Mouse (Mus musculus): ENCODE measurements at regions not wholly inside any gene's neighbourhood (a gene's known extent, or its start where the extent isn't known, plus 50 kb on each side); places are given as distances from the start of the nearest gene placed in this dataset.
A peak's percentile ranks its signal among the peaks of the same experiment; 100 is the strongest.

DNA sequence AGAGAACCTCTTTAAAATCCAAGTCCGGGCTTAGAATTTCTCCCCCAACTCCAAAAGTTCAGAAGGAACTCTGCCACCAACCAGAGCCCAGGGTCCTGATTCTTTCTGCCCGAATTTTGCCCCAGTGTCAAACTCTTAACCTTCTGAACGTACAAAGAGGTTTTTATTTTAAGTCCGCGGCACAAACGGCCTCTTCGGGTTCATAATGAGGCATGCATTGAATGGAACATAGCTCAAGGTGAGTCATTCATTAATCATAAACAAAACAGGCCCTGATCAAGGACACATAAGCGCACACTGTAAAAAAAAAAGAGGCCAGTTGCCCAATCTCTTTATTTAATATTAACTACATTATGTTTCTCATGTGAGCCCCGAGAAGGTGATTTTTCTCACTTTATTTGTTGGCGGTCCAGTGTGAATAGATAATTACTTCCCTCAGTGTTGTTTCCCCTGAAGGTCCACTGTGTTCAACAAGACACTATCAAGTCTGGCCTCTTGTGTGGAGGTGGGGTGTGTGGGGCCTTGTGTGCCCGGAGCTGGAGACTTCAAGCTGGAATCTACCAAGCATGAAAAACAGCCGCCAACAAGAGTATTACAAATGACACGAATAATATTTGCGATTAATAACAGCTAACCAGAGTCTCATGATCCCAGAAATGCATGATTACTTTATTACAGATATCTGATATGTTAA lies 241.1 kb upstream of the Sall1 start:
- Histone ChIP-seq H3K4me3 (ENCODE audit: low read depth, low read length) (no peak overlapping the region), H3K27ac (replicated peaks; ENCODE audit: low read depth, low read length) (no peak overlapping the region), H3K4me1 (ENCODE audit: control insufficient read depth, insufficient read depth, low read length) (no peaks in the 10 kb centered on the region), H3K9me3 (replicated peaks; ENCODE audit: control insufficient read depth, low read length) (no peaks in the 10 kb centered on the region), H3K9ac (replicated peaks; ENCODE audit: low read length) (no peak overlapping the region), H3K4me2 (ENCODE audit: low read depth, low read length) (no peak overlapping the region), H3K27me3 (ENCODE audit: control insufficient read depth, insufficient read depth, low read length) (no peaks in the 10 kb centered on the region), H3K36me3 (replicated peaks; ENCODE audit: control insufficient read depth, insufficient read depth, low read depth, low read length) (no peaks in the 10 kb centered on the region)
- ATAC-seq (replicated peaks; ENCODE audit: insufficient number of reproducible peaks, low FRiP score, low TSS enrichment, low read depth) (no peak), DNase-seq (ENCODE audit: low spot score) (no peak)
- WGBS = 85% methylated on average over 14 of the region's 14 CpGs

DNA sequence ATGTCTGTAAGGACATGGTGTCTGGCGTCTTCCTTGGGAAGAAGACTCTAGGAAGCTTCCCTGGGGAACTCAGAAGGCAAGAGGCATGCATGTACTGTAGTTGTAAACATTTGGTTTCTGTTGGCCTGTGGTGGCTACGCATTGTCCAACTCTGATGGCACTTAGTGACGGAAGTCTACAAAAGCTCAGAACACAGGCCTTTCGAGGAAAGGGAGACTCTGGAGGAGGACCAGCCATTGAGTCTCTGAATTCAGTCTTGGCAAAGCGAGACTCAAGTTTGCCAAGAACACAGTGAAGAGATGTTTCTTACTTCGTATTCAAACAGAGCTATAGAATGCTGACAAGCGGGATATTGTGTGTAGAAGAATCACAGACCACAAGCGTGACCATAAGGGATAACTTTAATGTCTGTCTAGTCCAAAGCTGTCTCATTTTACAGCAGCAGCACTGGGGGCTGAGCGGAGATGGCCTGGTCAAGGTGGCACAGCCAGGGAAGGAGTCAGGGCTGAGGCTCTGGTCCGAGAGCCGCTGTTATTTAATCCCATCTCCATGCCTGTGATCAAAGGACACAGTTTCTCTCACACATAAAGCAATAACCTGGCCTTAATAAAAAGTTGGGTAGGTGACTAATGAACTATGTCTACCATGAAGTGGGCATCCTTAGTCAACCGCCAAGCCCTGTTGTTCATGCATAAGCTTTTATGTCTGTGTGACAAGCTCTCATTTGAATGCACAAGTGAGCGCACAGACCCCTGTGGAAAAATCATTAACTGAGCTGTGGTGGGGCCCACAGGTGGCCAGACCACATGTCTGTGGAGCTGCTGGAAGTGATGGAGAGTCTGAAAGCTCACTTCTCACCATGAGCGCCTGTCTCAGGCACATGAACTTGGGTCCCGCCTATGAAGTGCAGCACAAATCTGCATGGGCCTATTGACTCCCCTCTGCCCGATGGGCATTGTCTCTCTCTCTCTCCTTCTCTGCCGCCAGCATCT lies 239.4 kb upstream of the Sall1 start:
- no peaks in the 10 kb centered on the region for H3K4me1 ChIP-seq (ENCODE audit: control insufficient read depth, insufficient read depth, low read length)
- H3K27ac ChIP-seq (replicated peaks; ENCODE audit: low read depth, low read length) = no peak overlapping the region
- ATAC-seq (replicated peaks; ENCODE audit: insufficient number of reproducible peaks, low FRiP score, low TSS enrichment, low read depth) (no peak), DNase-seq (ENCODE audit: low spot score) (no peak)
- H3K27me3 ChIP-seq (ENCODE audit: control insufficient read depth, insufficient read depth, low read length) = no peaks in the 10 kb centered on the region
- H3K36me3 ChIP-seq (replicated peaks; ENCODE audit: control insufficient read depth, insufficient read depth, low read depth, low read length) = no peaks in the 10 kb centered on the region
- no peak overlapping the region for H3K9ac ChIP-seq (replicated peaks; ENCODE audit: low read length)
- H3K9me3 ChIP-seq (replicated peaks; ENCODE audit: control insufficient read depth, low read length) = no peaks in the 10 kb centered on the region
- WGBS = 90% methylated on average over 17 of the region's 17 CpGs
- H3K4me3 ChIP-seq (ENCODE audit: low read depth, low read length) = no peak overlapping the region
- H3K4me2 ChIP-seq (ENCODE audit: low read depth, low read length) = no peak overlapping the region

DNA sequence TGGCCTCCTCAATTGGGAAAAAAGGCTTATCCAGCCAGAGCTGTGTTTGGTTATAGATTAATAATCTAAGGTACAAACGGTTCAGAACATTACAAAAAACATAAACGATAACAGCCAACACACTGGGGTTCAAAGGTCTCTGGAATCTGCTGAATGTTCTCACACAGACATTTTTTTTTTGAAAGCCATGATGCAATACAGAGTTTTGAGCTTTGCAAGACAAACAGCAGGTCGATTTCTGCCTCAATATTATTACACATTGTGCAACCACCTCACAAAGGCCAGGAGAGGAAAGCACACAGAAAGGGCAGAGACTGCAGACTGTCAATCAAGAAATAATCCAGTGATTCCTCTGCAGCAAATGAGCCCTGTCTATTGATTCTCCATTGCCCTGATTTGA lies 235.9 kb upstream of the Sall1 start:
- H3K4me1 ChIP-seq (ENCODE audit: control insufficient read depth, insufficient read depth, low read length) = no peaks in the 10 kb centered on the region
- no peaks in the 10 kb centered on the region for H3K27me3 ChIP-seq (ENCODE audit: control insufficient read depth, insufficient read depth, low read length)
- no peaks in the 10 kb centered on the region for H3K36me3 ChIP-seq (replicated peaks; ENCODE audit: control insufficient read depth, insufficient read depth, low read depth, low read length)
- no peaks in the 10 kb centered on the region for H3K9me3 ChIP-seq (replicated peaks; ENCODE audit: control insufficient read depth, low read length)
- H3K4me3 ChIP-seq (ENCODE audit: low read depth, low read length) = no peak overlapping the region
- H3K9ac ChIP-seq (replicated peaks; ENCODE audit: low read length) = no peak overlapping the region
- ATAC-seq (replicated peaks; ENCODE audit: insufficient number of reproducible peaks, low FRiP score, low TSS enrichment, low read depth) (no peak), DNase-seq (ENCODE audit: low spot score) (no peak)
- 81% methylated on average over 3 of the region's 3 CpGs for WGBS
- no peak overlapping the region for H3K27ac ChIP-seq (replicated peaks; ENCODE audit: low read depth, low read length)
- H3K4me2 ChIP-seq (ENCODE audit: low read depth, low read length) = no peak overlapping the region

DNA sequence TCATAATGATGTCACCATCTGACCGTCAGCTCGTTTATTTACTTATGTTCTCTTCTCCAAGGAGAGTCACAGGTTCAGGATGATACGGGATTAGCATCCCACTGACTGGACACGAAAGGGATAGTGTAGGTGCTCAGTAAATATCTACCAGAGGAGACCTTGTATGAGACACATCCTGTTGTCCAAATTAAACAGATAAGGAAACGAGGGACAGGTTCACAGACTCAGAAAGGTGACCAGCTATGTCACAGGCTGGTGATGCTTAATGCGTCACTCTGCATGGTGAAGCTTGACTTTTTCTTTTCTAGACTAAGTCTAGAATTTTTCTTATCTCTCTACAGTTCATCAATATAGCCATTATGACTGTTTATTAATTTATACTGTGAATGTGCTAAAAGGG lies 235.2 kb upstream of the Sall1 start:
- Histone ChIP-seq H3K4me1 (ENCODE audit: control insufficient read depth, insufficient read depth, low read length) (no peaks in the 10 kb centered on the region), H3K27ac (replicated peaks; ENCODE audit: low read depth, low read length) (no peak overlapping the region), H3K27me3 (ENCODE audit: control insufficient read depth, insufficient read depth, low read length) (no peaks in the 10 kb centered on the region), H3K4me2 (ENCODE audit: low read depth, low read length) (no peak overlapping the region), H3K4me3 (ENCODE audit: low read depth, low read length) (no peak overlapping the region), H3K9me3 (replicated peaks; ENCODE audit: control insufficient read depth, low read length) (no peaks in the 10 kb centered on the region), H3K36me3 (replicated peaks; ENCODE audit: control insufficient read depth, insufficient read depth, low read depth, low read length) (no peaks in the 10 kb centered on the region), H3K9ac (replicated peaks; ENCODE audit: low read length) (no peak overlapping the region)
- ATAC-seq (replicated peaks; ENCODE audit: insufficient number of reproducible peaks, low FRiP score, low TSS enrichment, low read depth) = no peak
- no peak for DNase-seq (ENCODE audit: low spot score)
- 86% methylated on average over 6 of the region's 6 CpGs for WGBS

DNA sequence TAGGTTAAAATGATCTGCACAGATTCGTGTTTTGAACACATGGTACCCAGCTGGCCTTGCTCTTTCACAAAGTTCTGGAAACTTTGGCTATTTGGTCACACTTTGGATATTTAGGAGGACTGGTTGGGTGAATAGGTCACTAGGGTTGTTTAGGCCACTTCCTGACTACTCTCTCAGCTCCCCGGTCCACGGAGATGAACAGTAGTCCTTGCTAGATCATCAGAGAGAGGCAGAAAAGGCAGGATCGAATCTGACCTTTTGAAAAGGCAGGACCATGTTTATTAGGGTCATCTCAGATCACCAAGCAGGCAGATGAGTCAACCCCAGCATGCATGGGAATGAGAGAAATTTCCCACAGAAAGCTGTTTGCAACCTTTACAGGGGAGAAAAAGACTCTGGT lies 229.3 kb upstream of the Sall1 start:
- Histone ChIP-seq H3K4me2 (ENCODE audit: low read depth, low read length) (no peak overlapping the region), H3K27me3 (ENCODE audit: control insufficient read depth, insufficient read depth, low read length) (peaks cover 3% of the 10 kb centered on the region; the same call in 1 of the 2 replicates), H3K27ac (replicated peaks; ENCODE audit: low read depth, low read length) (no peak overlapping the region), H3K9ac (replicated peaks; ENCODE audit: low read length) (no peak overlapping the region), H3K4me3 (ENCODE audit: low read depth, low read length) (no peak overlapping the region), H3K9me3 (replicated peaks; ENCODE audit: control insufficient read depth, low read length) (no peaks in the 10 kb centered on the region), H3K4me1 (ENCODE audit: control insufficient read depth, insufficient read depth, low read length) (no peaks in the 10 kb centered on the region), H3K36me3 (replicated peaks; ENCODE audit: control insufficient read depth, insufficient read depth, low read depth, low read length) (no peaks in the 10 kb centered on the region)
- ATAC-seq (replicated peaks; ENCODE audit: insufficient number of reproducible peaks, low FRiP score, low TSS enrichment, low read depth) = no peak
- WGBS = 30% methylated on average over 4 of the region's 4 CpGs
- no peak for DNase-seq (ENCODE audit: low spot score)

DNA sequence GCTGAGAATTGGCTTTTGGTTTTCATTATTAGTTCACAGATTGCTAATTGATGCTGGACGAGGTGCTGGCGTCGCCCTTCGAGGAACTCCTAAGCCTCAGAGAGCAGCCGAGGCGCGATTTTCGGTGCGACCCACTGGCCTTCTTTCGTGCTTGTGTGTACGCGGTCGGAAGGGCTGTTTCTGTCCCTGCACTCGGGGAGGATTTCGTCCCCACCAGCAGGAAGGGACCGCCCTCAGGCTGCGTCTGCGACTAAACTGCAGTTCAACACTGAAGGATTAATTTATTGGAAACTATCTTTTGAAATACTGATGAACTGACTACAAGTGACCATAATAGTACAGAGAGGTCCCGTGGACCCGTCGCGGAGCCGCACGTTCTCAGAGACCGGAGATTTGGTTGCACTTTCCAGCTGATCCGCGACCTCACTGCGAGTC lies 228.4 kb upstream of the Sall1 start:
- Histone ChIP-seq H3K9ac (replicated peaks; ENCODE audit: low read length) (peak overlapping the region; percentile 47), H3K4me1 (ENCODE audit: control insufficient read depth, insufficient read depth, low read length) (no peaks in the 10 kb centered on the region), H3K36me3 (replicated peaks; ENCODE audit: control insufficient read depth, insufficient read depth, low read depth, low read length) (no peaks in the 10 kb centered on the region), H3K4me3 (ENCODE audit: low read depth, low read length) (peak overlapping the region; percentile 26), H3K9me3 (replicated peaks; ENCODE audit: control insufficient read depth, low read length) (no peaks in the 10 kb centered on the region), H3K27ac (replicated peaks; ENCODE audit: low read depth, low read length) (no peak overlapping the region), H3K4me2 (ENCODE audit: low read depth, low read length) (peak overlapping the region; percentile 59), H3K27me3 (ENCODE audit: control insufficient read depth, insufficient read depth, low read length) (peaks cover 3% of the 10 kb centered on the region; the same call in 1 of the 2 replicates)
- 1% methylated on average over 28 of the region's 28 CpGs for WGBS
- DNase-seq (ENCODE audit: low spot score) (peak; percentile 53), ATAC-seq (replicated peaks; ENCODE audit: insufficient number of reproducible peaks, low FRiP score, low TSS enrichment, low read depth) (no peak)

DNA sequence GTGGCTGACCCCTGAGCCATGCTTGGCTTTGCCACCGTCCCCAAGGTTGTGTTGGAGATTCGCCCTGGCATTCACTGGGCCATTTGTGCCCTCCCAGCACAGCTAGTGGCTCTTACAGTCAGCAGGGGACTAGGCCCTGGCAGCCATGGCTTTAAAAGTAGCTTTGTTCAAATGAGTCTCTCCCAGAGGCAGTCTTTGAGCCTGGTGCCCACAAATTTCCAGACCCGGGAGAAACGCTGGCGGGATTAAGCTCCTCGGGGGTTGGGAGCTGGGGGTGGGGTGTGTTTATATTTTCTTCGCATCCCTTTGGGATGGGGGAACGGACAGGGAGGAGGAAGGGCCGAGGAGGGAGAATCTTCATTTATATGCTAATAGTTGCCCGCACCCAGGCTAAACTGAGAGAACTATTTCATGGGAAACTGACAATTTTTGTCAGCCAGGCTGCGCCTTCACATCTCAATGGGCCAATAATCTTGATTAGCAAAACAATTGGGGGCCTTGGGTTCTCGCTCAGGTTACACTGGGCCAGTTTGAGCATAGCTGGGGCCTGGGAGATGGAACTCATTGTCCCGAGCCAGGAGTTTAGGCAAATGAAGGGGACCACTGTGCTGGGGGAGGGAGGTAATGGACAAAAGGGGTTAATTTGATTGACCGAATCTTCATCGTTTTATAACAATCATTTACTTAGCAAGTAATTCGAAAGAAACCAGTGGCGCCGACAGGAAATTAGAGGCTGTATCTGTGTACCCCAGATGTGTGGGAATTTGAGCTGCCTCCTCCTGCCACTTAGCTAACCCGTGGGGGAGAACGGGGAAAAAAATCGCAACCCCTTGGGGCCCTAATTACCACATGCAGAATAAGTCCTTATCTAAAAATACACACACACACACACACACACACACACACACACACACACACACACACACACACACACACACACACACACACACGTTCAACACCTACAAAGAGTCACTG lies 227.7 kb upstream of the Sall1 start:
- ATAC-seq (replicated peaks; ENCODE audit: insufficient number of reproducible peaks, low FRiP score, low TSS enrichment, low read depth) (no peak; the same call in 1 of the 2 replicates), DNase-seq (ENCODE audit: low spot score) (peak; percentile 56)
- H3K9me3 ChIP-seq (replicated peaks; ENCODE audit: control insufficient read depth, low read length) = no peaks in the 10 kb centered on the region
- H3K4me1 ChIP-seq (ENCODE audit: control insufficient read depth, insufficient read depth, low read length) = no peaks in the 10 kb centered on the region
- no peaks in the 10 kb centered on the region for H3K36me3 ChIP-seq (replicated peaks; ENCODE audit: control insufficient read depth, insufficient read depth, low read depth, low read length)
- peak overlapping the region; percentile 59 for H3K4me2 ChIP-seq (ENCODE audit: low read depth, low read length)
- peak overlapping the region; percentile 26 for H3K4me3 ChIP-seq (ENCODE audit: low read depth, low read length)
- no peak overlapping the region for H3K27ac ChIP-seq (replicated peaks; ENCODE audit: low read depth, low read length)
- peaks cover 3% of the 10 kb centered on the region; the same call in 1 of the 2 replicates for H3K27me3 ChIP-seq (ENCODE audit: control insufficient read depth, insufficient read depth, low read length)
- WGBS = 5% methylated on average over 22 of the region's 22 CpGs
- peak overlapping the region; percentile 47; the same call in 1 of the 2 replicates for H3K9ac ChIP-seq (replicated peaks; ENCODE audit: low read length)
